ENCODE assay signal across 8 mouse cellular contexts in the genomic region with DNA sequence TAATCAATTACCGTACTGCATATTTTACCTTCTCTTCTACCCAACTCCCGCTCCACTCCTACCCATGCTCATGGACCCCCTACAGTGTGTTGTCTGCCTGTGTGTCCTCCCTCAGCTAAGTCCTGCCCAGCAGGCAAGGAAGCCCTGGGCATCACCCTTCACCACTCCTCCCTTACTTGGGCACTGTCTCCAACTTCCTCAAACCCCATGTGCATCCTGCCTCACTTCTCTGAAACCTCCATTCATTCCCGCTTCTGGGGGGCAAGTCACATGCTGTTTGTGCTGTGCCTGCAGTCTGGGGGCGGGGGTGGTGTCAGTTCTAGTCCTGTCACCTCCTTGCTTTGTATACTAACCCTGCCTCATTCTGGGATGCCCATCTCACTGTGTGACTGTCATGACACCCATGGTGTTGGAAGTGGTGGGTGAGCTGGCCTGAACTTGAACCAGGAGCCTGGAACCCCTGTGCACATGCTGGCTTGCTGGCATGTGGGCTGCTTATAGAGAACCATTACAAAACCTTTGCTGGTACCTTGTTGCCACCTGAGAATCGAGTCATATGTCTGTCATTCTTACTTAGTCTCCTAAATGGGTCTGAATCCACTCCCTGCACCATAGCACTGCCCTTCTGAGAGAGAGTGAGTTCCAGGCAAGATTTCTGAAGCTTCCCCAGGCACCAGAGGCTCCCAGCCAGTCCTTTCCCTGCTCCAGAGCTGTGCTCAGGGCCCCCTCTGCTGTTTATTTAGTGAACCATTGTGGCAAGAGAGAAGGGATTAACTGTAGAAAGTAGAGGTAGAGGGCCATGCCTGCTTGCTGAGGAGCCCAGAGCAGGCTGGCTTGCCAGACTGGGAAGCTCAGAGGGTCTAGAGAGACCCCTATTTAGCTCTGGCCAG. TPM values are rescaled to one million over a fixed set of nuclear protein-coding genes. Genes with fewer than 3 reads are reported as not detected.
DNase-seq lines count a peak whose midpoint lies in the region; ATAC-seq and TF ChIP-seq lines count a peak whose summit lies in the region.

No protein-coding gene starts in this region.

- no peaks in the 10 kb centered on the region for H3K27me3 ChIP-seq in embryonic facial prominence, embryonic 12.5 days
- no peaks in the 10 kb centered on the region for H3K27me3 ChIP-seq in hindbrain, embryonic 15.5 days
- no peaks in the 10 kb centered on the region for H3K27me3 ChIP-seq in midbrain, postnatal 0 days (ENCODE audit: insufficient read depth, low read length)

- intact Hi-C loops in left cerebral cortex, postnatal 4 days (cut with DNase I), result no loop called here

- peaks cover 13% of the 10 kb centered on the region for H3K36me3 ChIP-seq in embryonic facial prominence, embryonic 12.5 days
- no peaks in the 10 kb centered on the region for H3K36me3 ChIP-seq in hindbrain, embryonic 15.5 days
- no peaks in the 10 kb centered on the region; the same call in 1 of the 2 replicates for H3K36me3 ChIP-seq in midbrain, postnatal 0 days (ENCODE audit: insufficient read depth, low read length)

- no peak for ATAC-seq in embryonic facial prominence, embryonic 12.5 days (ENCODE audit: insufficient number of reproducible peaks, insufficient read depth, low FRiP score, low TSS enrichment)
- ATAC-seq in hindbrain, embryonic 15.5 days (ENCODE audit: low FRiP score, low read depth), result no peak
- no peak for ATAC-seq in midbrain, postnatal 0 days (ENCODE audit: low FRiP score)
- no peak for ATAC-seq in megakaryocyte-erythroid progenitor cell, adult 5-6 weeks (replicated peaks; ENCODE audit: low FRiP score, low TSS enrichment, poor library complexity, severe bottlenecking)

- peaks cover 56% of the 10 kb centered on the region for H3K4me1 ChIP-seq in embryonic facial prominence, embryonic 12.5 days
- H3K4me1 ChIP-seq in hindbrain, embryonic 15.5 days (replicated peaks), result peaks cover 35% of the 10 kb centered on the region
- H3K4me1 ChIP-seq in midbrain, postnatal 0 days (ENCODE audit: insufficient read depth, low read length), result peaks cover 17% of the 10 kb centered on the region; the same call in 1 of the 2 replicates

- H3K4me2 ChIP-seq in embryonic facial prominence, embryonic 12.5 days (replicated peaks), result no peak overlapping the region
- H3K4me2 ChIP-seq in hindbrain, embryonic 15.5 days, result no peak overlapping the region
- H3K4me2 ChIP-seq in midbrain, postnatal 0 days (ENCODE audit: low read depth, low read length, poor library complexity, severe bottlenecking), result no peak overlapping the region

- peak; percentile 61 to 67 for DNase-seq in cerebellum, postnatal 10 days
- no peak for DNase-seq in cerebellum, adult 9-11 months
- peak; percentile 17 for DNase-seq in A20 (ENCODE audit: low read depth, low spot score)
- DNase-seq in left cerebral cortex, postnatal 4 days, result peak; percentile 26
- peak; percentile 53 for DNase-seq in midbrain, postnatal 0 days (ENCODE audit: low spot score)

- H3K4me3 ChIP-seq in embryonic facial prominence, embryonic 12.5 days, result no peak overlapping the region
- no peak overlapping the region for H3K4me3 ChIP-seq in hindbrain, embryonic 15.5 days
- H3K4me3 ChIP-seq in midbrain, postnatal 0 days (ENCODE audit: low read depth, low read length), result no peak overlapping the region

- peak overlapping the region; percentile 57 for H3K27ac ChIP-seq in embryonic facial prominence, embryonic 12.5 days
- peak overlapping the region; percentile 20; the same call in 1 of the 2 replicates for H3K27ac ChIP-seq in hindbrain, embryonic 15.5 days (replicated peaks)
- no peak overlapping the region for H3K27ac ChIP-seq in midbrain, postnatal 0 days (ENCODE audit: low read depth, low read length)

- 72% methylated on average over 5 of the region's 5 CpGs for whole genome bisulfite sequencing in embryonic facial prominence, embryonic 12.5 days
- 58% methylated on average over 5 of the region's 5 CpGs for WGBS in hindbrain, embryonic 15.5 days
- 61% methylated on average over 5 of the region's 5 CpGs for WGBS in midbrain, postnatal 0 days

- H3K9me3 ChIP-seq in embryonic facial prominence, embryonic 12.5 days, result no peaks in the 10 kb centered on the region
- no peaks in the 10 kb centered on the region for H3K9me3 ChIP-seq in hindbrain, embryonic 15.5 days
- H3K9me3 ChIP-seq in midbrain, postnatal 0 days (ENCODE audit: low read length), result no peaks in the 10 kb centered on the region

- H3K9ac ChIP-seq in embryonic facial prominence, embryonic 12.5 days, result peak overlapping the region; percentile 33; the same call in 1 of the 2 replicates
- H3K9ac ChIP-seq in hindbrain, embryonic 15.5 days, result no peak overlapping the region
- no peak overlapping the region for H3K9ac ChIP-seq in midbrain, postnatal 0 days (replicated peaks; ENCODE audit: low read length, poor library complexity, severe bottlenecking)

- TF ChIP-seq CTCF in midbrain, postnatal 0 days (IDR thresholded peaks at IDR 0.05), result peak; percentile 73

RNA-seq across cellular contexts. Expression of gene Fads3, which starts 18.7 kb away (rescaled TPM):
- 10.1 and 10.2 TPM in 2 replicates for polyA plus RNA-seq in embryonic facial prominence, embryonic 12.5 days (2016; fragmentation: Nextera tagmentation; extraction: Ambion mirVana)
- polyA plus RNA-seq in hindbrain, embryonic 15.5 days (2015; fragmentation: Nextera tagmentation; extraction: Ambion mirVana), result 31.4 and 32.8 TPM in 2 replicates
- 10 to 100 TPM; 52.8 to 60.4 TPM for total RNA-seq in left cerebral cortex, postnatal 4 days (2021)
- 74.6 and 92.8 TPM in 2 replicates for total RNA-seq in midbrain, postnatal 0 days (2014; rRNA removed)
- polyA plus RNA-seq in midbrain, postnatal 0 days (2015; fragmentation: Nextera tagmentation; extraction: Ambion mirVana), result 38.8 and 39.2 TPM in 2 replicates
- 22.8 and 23.9 TPM in 2 replicates for total RNA-seq in megakaryocyte-erythroid progenitor cell, adult 5-6 weeks (2014; fragmentation: Nextera tagmentation)
- total RNA-seq in megakaryocyte-erythroid progenitor cell, adult 5-6 weeks (2017), result 15.9 and 18.7 TPM in 2 replicates

RNA-seq across cellular contexts. Expression of gene Rab3il1, which starts 21.2 kb away (rescaled TPM):
- polyA plus RNA-seq in embryonic facial prominence, embryonic 12.5 days (2016; fragmentation: Nextera tagmentation; extraction: Ambion mirVana), result 48.0 and 50.0 TPM in 2 replicates
- polyA plus RNA-seq in hindbrain, embryonic 15.5 days (2015; fragmentation: Nextera tagmentation; extraction: Ambion mirVana), result 20.7 and 22.3 TPM in 2 replicates
- 10 to 100 TPM; 12.9 to 14.9 TPM for total RNA-seq in left cerebral cortex, postnatal 4 days (2021)
- 20.6 and 23.3 TPM in 2 replicates for total RNA-seq in midbrain, postnatal 0 days (2014; rRNA removed)
- polyA plus RNA-seq in midbrain, postnatal 0 days (2015; fragmentation: Nextera tagmentation; extraction: Ambion mirVana), result 21.7 and 23.5 TPM in 2 replicates
- total RNA-seq in megakaryocyte-erythroid progenitor cell, adult 5-6 weeks (2014; fragmentation: Nextera tagmentation), result 16.1 and 23.6 TPM in 2 replicates
- 6.0 and 20.1 TPM in 2 replicates for total RNA-seq in megakaryocyte-erythroid progenitor cell, adult 5-6 weeks (2017)

RNA-seq across cellular contexts. Expression of gene Best1, which starts 21.2 kb away (rescaled TPM):
- polyA plus RNA-seq in embryonic facial prominence, embryonic 12.5 days (2016; fragmentation: Nextera tagmentation; extraction: Ambion mirVana), result 1.7 and 1.8 TPM in 2 replicates
- 2.3 TPM in 2 replicates for polyA plus RNA-seq in hindbrain, embryonic 15.5 days (2015; fragmentation: Nextera tagmentation; extraction: Ambion mirVana)
- total RNA-seq in left cerebral cortex, postnatal 4 days (2021), result 1 to 10 TPM; 1.7 to 2.1 TPM
- 2.5 and 4.1 TPM in 2 replicates for total RNA-seq in midbrain, postnatal 0 days (2014; rRNA removed)
- polyA plus RNA-seq in midbrain, postnatal 0 days (2015; fragmentation: Nextera tagmentation; extraction: Ambion mirVana), result 2.9 and 3.5 TPM in 2 replicates
- total RNA-seq in megakaryocyte-erythroid progenitor cell, adult 5-6 weeks (2014; fragmentation: Nextera tagmentation), result not detected in 2 replicates
- not detected in 2 replicates for total RNA-seq in megakaryocyte-erythroid progenitor cell, adult 5-6 weeks (2017)

RNA-seq across cellular contexts. Expression of gene Fth1, which starts 42.3 kb away (rescaled TPM):
- polyA plus RNA-seq in embryonic facial prominence, embryonic 12.5 days (2016; fragmentation: Nextera tagmentation; extraction: Ambion mirVana), result 1,511 and 1,518 TPM in 2 replicates
- polyA plus RNA-seq in hindbrain, embryonic 15.5 days (2015; fragmentation: Nextera tagmentation; extraction: Ambion mirVana), result 1,700 and 1,726 TPM in 2 replicates
- total RNA-seq in left cerebral cortex, postnatal 4 days (2021), result 1,000 to 10,000 TPM; 1,213 to 1,248 TPM
- 337 and 436 TPM in 2 replicates for total RNA-seq in midbrain, postnatal 0 days (2014; rRNA removed)
- 2,585 and 2,689 TPM in 2 replicates for polyA plus RNA-seq in midbrain, postnatal 0 days (2015; fragmentation: Nextera tagmentation; extraction: Ambion mirVana)
- 1,910 and 1,948 TPM in 2 replicates for total RNA-seq in megakaryocyte-erythroid progenitor cell, adult 5-6 weeks (2014; fragmentation: Nextera tagmentation)
- total RNA-seq in megakaryocyte-erythroid progenitor cell, adult 5-6 weeks (2017), result 775 and 886 TPM in 2 replicates
